In the genomic region with DNA sequence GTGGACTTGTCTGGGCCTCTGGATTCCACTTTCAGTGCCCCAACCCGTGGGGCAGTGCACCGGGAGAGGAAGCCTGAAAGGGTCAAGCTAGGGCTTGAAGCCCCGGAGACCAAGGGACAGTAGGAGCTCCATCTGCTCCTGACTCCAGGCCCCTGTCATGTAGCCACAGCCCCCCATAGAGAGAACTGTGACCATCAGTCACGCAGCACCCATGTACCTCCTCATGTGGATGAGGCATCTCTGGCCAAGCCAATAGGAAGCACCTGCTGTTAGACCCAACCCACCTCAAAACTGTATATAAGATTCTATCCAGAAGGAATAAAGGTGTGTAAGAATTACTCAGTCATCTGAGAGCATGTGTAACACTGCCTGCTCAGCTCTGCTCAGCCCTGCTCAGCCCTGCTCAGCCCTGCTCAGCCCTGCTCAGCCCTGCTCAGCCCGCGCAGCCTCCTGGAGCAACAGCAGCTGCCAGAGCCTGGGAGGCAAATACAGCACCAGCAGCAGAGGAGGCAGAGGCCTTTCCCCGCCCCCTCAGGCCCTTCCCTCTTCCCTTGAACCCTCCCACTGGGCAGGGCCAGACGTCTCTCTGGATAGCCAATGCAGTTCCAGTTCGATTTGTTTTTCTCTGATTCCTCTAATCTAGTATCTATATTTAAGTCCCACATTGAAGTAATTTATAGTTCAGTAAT, we compare ENCODE assay signal across 8 mouse cellular contexts.
DNase-seq lines count a peak whose midpoint lies in the region; ATAC-seq lines count a peak whose summit lies in the region.

No protein-coding gene starts in this region.

- intact Hi-C loops in left cerebral cortex, postnatal 4 days (cut with DNase I) = no loop called here

- no peak overlapping the region for H3K4me3 ChIP-seq in midbrain, embryonic 12.5 days

- H3K36me3 ChIP-seq in midbrain, embryonic 12.5 days = no peaks in the 10 kb centered on the region

- ATAC-seq in midbrain, embryonic 12.5 days (ENCODE audit: low FRiP score, low read depth) = peak; percentile 96

- peaks cover 3% of the 10 kb centered on the region; the same call in 1 of the 2 replicates for H3K4me1 ChIP-seq in midbrain, embryonic 12.5 days

- 38% methylated on average over 9 of the region's 9 CpGs for WGBS in midbrain, embryonic 12.5 days

- no peaks in the 10 kb centered on the region for H3K27me3 ChIP-seq in midbrain, embryonic 12.5 days

- H3K27ac ChIP-seq in midbrain, embryonic 12.5 days (replicated peaks) = no peak overlapping the region

- H3K4me2 ChIP-seq in midbrain, embryonic 12.5 days (replicated peaks) = no peak overlapping the region

- no peak overlapping the region for H3K9ac ChIP-seq in midbrain, embryonic 12.5 days (replicated peaks)

- peak; percentile 7 for DNase-seq in ovary, adult 18-20 months (ENCODE audit: low spot score)
- DNase-seq in ovary, postnatal 14 days (ENCODE audit: low spot score) = no peak
- peak; percentile 46 for DNase-seq in embryo, embryonic 9.5 days (ENCODE audit: extremely low spot score)
- peak; percentile 12 for DNase-seq in heart, postnatal 4 days
- peak; percentile 17 for DNase-seq in left cerebral cortex, postnatal 4 days
- DNase-seq in cerebellum, adult 8-10 months = no peak
- DNase-seq in MN1 (ENCODE audit: low spot score) = no peak

- H3K9me3 ChIP-seq in midbrain, embryonic 12.5 days = no peaks in the 10 kb centered on the region

Comparison
In these comparisons a context has a peak if more than half of its experiments do, and no peak if none do; other contexts are left out.
1. DNase-seq: peak in ovary, adult 18-20 months (single experiment), embryo, embryonic 9.5 days (single experiment), heart, postnatal 4 days (single experiment) and left cerebral cortex, postnatal 4 days (single experiment); none in ovary, postnatal 14 days (single experiment), cerebellum, adult 8-10 months (single experiment) and MN1 (single experiment).